Mouse (Mus musculus): Measurements from ENCODE around the gene Fam229a. TPM values are rescaled to one million over a fixed set of nuclear protein-coding genes. Genes with fewer than 3 reads are reported as not detected.
"Not testable (repeated sequence)": the region's sequence is repeated elsewhere in the genome, so short reads cannot be mapped to it uniquely, and the experiment has no call there.

Gene Fam229a
- total RNA-seq (2021) = not detected
- long read RNA-seq, experiment 1 = 0 reads
- long read RNA-seq, experiment 2 = 0 reads

- TF ChIP-seq CTCF (IDR thresholded peaks at IDR 0.05) = peak; percentile 9; the same call in 1 of the 2 replicates
- peak; percentile 36 for DNase-seq
- Histone ChIP-seq H3K27ac (no peak within 1 kb of the TSS), H3K4me3 (peak within 1 kb of the TSS; percentile 56)
- intact Hi-C loops (cut with DNase I) = loop anchor here (10.0 kb wide), 1 partner anchor 114 kb away; the partner anchor contains the start of genes Eif3i and Tmem234
Measured at GRCm38 (mm10) chr4:129490972-129491880, at the start of gene Fam229a, which contains the start of gene Tssk3. Gene Fam229a, plus strand, starts transcription at chr4:129491190. Gene Tssk3, minus strand, starts transcription at chr4:129491022.

- no peak for TF ChIP-seq CTCF (IDR thresholded peaks at IDR 0.05)
- intact Hi-C loops (cut with DNase I) = no loop called here
- H3K27ac ChIP-seq = no peak overlapping the region
- no peak for DNase-seq
- no peak overlapping the region for H3K4me3 ChIP-seq
Measured at GRCm38 (mm10) chr4:129447360-129447759, 43.6 kb upstream of the Fam229a start.

DNA sequence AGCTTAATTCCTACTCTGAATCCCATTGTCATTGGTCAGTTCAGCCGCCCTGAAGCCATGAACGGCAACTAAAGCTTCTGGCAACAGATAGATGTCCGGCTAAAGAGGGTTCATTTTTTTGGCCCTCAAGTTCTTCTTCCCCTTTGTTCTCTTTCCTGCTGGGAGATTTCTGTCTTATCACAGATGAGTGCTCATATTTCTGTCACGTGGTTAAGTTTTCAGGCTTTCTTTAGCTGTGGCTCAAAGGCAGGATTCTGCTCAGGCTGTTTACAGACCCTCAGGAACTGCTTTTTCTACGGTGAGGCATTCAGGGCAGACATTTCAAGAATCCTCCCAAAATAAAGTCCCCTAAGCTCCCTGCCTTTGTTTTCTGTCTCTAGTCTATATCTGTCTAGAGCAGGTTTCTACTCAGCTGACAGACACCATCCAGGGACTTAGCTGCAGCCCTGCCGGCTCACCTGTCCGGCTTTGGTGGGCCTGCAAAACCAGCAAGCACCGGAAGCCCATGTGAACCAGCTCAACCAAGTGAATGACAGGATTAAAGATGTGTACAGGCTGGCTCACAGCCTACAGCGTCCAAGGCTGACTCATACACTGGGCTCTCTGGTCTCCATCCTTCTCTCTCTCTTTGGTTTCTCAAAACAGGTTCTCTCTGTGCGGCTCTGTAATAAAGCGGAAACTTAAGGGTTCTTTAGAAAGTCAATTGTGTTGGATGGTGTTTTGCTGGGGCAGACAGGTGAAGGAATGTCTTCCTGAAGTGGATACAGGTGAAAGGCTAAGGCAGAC, 43.0 kb upstream of the Fam229a start:
- no peak for DNase-seq
- no peak for TF ChIP-seq CTCF (IDR thresholded peaks at IDR 0.05)
- Histone ChIP-seq H3K27ac (no peak overlapping the region), H3K4me3 (no peak overlapping the region)
- intact Hi-C loops (cut with DNase I) = no loop called here

DNA sequence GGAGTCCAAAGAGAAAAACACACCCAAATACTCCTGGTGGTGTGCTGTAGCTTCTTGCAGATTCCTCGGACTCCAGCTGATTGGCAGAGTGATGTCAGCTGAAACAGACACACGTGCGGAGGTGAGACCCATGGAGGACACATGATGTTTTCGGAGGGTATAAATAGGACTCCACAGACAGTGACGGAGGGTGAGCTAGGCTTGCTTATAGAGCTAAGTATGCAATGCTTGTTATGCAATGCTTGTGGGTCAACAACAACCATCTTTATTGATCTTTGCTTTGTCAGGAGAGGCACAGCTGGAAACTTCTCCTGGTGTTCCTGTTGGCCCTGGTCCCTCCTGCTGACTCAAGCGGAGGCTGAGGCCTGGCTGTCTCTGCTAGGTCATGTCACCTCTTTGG, 42.3 kb upstream of the Fam229a start:
- no peak for DNase-seq
- no peak for TF ChIP-seq CTCF (IDR thresholded peaks at IDR 0.05)
- intact Hi-C loops (cut with DNase I) = no loop called here
- Histone ChIP-seq H3K4me3 (no peak overlapping the region), H3K27ac (no peak overlapping the region)

DNA sequence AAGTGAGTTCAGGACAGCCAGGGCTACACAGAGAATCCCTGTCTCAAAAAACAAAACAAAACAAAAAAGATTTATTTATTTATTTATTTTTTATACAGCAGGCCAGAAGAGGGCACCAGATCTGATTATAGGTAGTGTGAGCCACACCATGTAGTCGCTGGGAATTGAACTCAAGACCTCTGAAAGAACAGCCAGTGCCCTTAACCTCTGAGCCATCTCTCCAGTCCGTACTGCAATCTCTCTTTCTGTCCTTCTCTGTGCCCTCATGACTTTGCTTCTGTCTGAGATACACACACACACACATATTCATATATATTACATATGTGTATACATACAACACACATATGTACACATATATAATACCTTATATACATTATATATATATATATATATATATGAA, 40.1 kb upstream of the Fam229a start:
- TF ChIP-seq CTCF (IDR thresholded peaks at IDR 0.05) = no peak
- intact Hi-C loops (cut with DNase I) = loop anchor here (1.0 kb wide), 1 partner anchor 100 kb away; no protein-coding TSS in a partner anchor
- no peak for DNase-seq
- Histone ChIP-seq H3K27ac (no peak overlapping the region), H3K4me3 (no peak overlapping the region)

DNA sequence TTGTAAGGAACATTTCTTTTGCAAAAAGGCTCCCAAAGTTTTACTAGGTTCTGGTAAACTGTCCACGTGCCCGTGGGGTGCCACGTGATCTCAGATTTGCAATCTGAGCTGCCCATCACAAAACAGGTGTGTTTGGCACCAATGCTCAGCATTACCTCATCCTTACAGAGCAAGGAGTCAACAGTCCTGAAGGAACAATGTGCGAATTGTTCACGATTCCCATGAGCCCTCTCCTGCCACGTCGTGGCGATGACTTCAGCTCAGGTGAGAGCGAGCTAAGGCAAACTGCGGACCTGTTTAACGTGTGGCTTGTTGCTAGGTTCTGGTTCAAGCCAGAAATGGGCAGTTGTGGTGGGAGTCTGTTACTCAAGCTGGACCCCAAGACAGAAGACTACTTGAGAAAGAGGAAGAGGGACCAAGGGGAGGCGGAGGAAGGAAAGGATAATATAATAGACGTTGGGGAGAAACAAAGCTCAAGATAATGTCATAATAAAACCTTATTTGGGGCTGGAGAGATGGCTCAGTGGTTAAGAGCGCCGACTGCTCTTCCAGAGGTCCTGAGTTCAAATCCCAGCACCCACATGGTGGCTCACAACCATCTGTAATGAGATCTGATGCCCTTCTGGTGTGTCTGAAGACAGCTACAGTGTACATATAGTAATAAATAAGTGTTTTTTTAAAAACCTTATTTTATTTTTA, 39.4 kb upstream of the Fam229a start:
- DNase-seq = no peak
- no peak for TF ChIP-seq CTCF (IDR thresholded peaks at IDR 0.05)

GRCm38 (mm10) chr4:129455265-129455664, 35.7 kb upstream of the Fam229a start:
- Histone ChIP-seq H3K27ac (no peak overlapping the region), H3K4me3 (peak overlapping the region; percentile 38; the same call in 1 of the 2 replicates)
- intact Hi-C loops (cut with DNase I) = loop anchor here (1.0 kb wide), 1 partner anchor 105 kb away; no protein-coding TSS in a partner anchor
- peak; percentile 53 for DNase-seq
- peak; percentile 98 for TF ChIP-seq CTCF (IDR thresholded peaks at IDR 0.05)

More for the DNA sequence above, 39.4 kb upstream of the Fam229a start:
- H3K27ac ChIP-seq = no peak overlapping the region
- H3K4me3 ChIP-seq = no peak overlapping the region
- intact Hi-C loops (cut with DNase I) = loop anchor here (1.0 kb wide), 1 partner anchor 100 kb away; no protein-coding TSS in a partner anchor

DNA sequence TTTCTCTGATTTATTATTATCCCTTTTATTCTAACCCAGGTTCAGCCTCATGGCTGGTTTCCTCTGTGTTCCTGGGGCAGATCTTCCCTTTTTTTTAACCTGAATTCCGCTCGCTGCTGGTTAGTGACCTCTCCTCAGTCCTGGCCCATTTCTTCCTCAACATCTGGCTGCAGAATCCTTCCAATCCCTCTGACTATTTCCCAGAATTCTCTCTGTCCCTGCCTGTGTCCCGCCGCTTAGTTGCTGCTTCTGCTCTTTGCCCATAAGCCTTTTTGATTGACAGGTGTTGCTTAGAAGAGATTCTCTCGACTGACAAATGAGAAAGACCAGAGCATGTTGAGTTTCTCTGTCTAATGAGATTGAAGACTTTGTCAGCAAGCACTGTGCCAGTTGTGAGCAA, 34.9 kb upstream of the Fam229a start:
- H3K27ac ChIP-seq = no peak overlapping the region
- intact Hi-C loops (cut with DNase I) = no loop called here
- no peak for TF ChIP-seq CTCF (IDR thresholded peaks at IDR 0.05)
- no peak for DNase-seq
- no peak overlapping the region for H3K4me3 ChIP-seq

DNA sequence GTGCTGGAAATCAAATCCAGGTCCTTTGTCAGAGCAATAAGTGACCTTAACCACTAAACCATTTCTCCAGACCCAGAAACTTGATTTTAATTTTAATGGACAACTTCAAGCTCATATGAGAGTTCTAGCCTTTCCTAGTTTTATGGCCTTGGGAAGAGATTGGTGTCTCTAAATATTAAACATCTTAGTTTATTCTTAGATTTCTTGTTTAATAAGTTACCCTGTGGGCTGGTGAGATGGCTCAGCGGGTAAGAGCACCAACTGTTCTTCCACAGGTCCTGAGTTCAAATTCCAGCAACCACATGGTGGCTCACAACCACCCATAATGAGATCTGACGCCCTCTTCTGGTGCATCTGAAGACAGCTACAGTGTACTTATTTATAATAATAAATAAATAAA, 33.7 kb upstream of the Fam229a start:
- intact Hi-C loops (cut with DNase I); H3K4me3 ChIP-seq: not testable (repeated sequence)

DNA sequence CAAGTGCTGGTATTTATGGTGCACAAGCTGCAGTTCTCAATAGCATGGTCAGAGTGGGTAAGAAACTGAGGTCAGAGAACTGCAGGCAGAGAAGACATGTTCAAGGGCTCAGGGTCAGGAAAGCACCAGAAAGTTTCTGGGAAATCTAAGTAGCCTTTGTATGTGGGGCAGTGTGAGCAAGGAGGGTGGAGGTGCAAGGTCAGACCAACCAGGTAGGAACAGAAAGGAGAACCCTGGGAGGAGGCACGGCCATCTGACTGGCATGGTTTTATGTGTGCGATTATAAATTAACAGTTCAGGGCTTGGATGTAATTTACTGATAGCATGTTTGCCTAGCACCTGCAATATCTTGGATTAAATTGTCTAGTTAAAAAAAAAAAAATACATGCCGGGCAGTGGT, 31.3 kb upstream of the Fam229a start:
- Histone ChIP-seq H3K27ac (no peak overlapping the region), H3K4me3 (no peak overlapping the region)
- intact Hi-C loops (cut with DNase I) = loop anchor here (5.0 kb wide), 1 partner anchor 272 kb away; the partner anchor contains the start of genes S100pbp and Yars
- DNase-seq = no peak
- TF ChIP-seq CTCF (IDR thresholded peaks at IDR 0.05) = no peak

More for the DNA sequence above, 33.7 kb upstream of the Fam229a start:
- not testable (repeated sequence) for DNase-seq, H3K27ac ChIP-seq

DNA sequence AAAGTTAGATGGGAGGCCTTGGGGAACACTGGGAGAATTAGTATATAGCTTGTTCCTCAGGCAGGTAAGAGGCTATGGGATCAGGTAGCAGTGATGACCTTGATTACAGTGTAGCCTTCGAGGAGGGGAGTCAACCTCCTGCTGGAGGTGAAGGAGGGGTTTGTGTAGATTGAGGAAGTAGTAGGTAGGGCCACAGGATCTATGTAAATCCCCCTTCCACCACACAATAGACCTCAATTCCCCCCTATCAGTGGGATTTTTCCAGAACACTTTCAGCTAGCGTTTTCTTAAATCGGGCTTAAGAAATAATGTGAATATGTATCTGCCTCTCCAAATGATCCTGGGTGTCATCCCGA, 30.2 kb upstream of the Fam229a start:
- intact Hi-C loops (cut with DNase I) = loop anchor here (5.0 kb wide), 1 partner anchor 274 kb away; the partner anchor contains the start of genes S100pbp and Yars
- Histone ChIP-seq H3K27ac (peak overlapping the region; percentile 96), H3K4me3 (peak overlapping the region; percentile 92)
- no peak for TF ChIP-seq CTCF (IDR thresholded peaks at IDR 0.05)
- DNase-seq = no peak
